Mouse (Mus musculus) C2C12 (cell line): ENCODE measurements around the gene Stx4a. TPM values are rescaled to one million over a fixed set of nuclear protein-coding genes. Genes with fewer than 3 reads are reported as not detected.

Experiments used
- H3K27me3 ChIP-seq: one replicate; pipeline ENCODE4 v1.6.1; 2011; ENCODE audit not compliant: control insufficient read depth, insufficient read depth, insufficient read length
- H3K36me3 ChIP-seq: one replicate; pipeline ENCODE4 v1.6.1; 2011; ENCODE audit not compliant: control insufficient read depth, insufficient read depth
- H3K4me3 ChIP-seq: one replicate; pipeline ENCODE4 v1.5.1; 2011; ENCODE audit warnings: mild to moderate bottlenecking, control low read depth; ENCODE audit not compliant: poor library complexity, insufficient read depth, severe bottlenecking
- H3K79me2 ChIP-seq: one replicate; pipeline ENCODE4 v1.6.1; 2011; ENCODE audit not compliant: control insufficient read depth, insufficient read depth
- H3K79me3 ChIP-seq: one replicate; pipeline ENCODE4 v1.6.1; 2011; ENCODE audit warnings: low read depth, control low read depth
- H3ac ChIP-seq: one replicate; pipeline ENCODE3; 2011; ENCODE audit warnings: low read depth; ENCODE audit not compliant: control insufficient read depth, insufficient read length
- CEBPB ChIP-seq: IDR thresholded peaks from one replicate; pipeline ENCODE4 v1.6.1; 2011; ENCODE audit warnings: low read depth, mild to moderate bottlenecking, control low read depth, moderate library complexity
- CTCF ChIP-seq: IDR thresholded peaks from one replicate; pipeline ENCODE4 v1.5.1; 2011; ENCODE audit not compliant: control insufficient read depth, insufficient read depth, insufficient read length
- FOSL1 ChIP-seq: IDR thresholded peaks from one replicate; pipeline ENCODE4 v1.8.0; 2011; ENCODE audit warnings: mild to moderate bottlenecking, low read length; ENCODE audit not compliant: poor library complexity, insufficient read depth, severe bottlenecking
- MAX ChIP-seq: IDR thresholded peaks from one replicate; pipeline ENCODE4 v1.6.1; 2011; ENCODE audit warnings: mild to moderate bottlenecking, control low read depth
- MYOD1 ChIP-seq: IDR thresholded peaks from one replicate; pipeline ENCODE4 v1.6.1; 2011; ENCODE audit warnings: low read depth; ENCODE audit not compliant: control insufficient read depth, insufficient read length
- MYOG ChIP-seq: IDR thresholded peaks from one replicate; pipeline ENCODE4 v1.6.1; 2011; ENCODE audit not compliant: control insufficient read depth, insufficient read length; ENCODE audit errors: extremely low read depth
- USF1 ChIP-seq: IDR thresholded peaks from one replicate; pipeline ENCODE4 v1.6.1; 2011; ENCODE audit warnings: low read depth, mild to moderate bottlenecking, control low read depth, moderate library complexity
- polyA plus RNA-seq: library from polyadenylated mRNA; unstranded; fragments of >200 nt; fragmentation: generic; extraction: Trizol; gene quantifications from one replicate; pipeline ENCODE4 v1.2.1, GENCODE M21; 2012; ENCODE audit warnings: missing spikeins

Stx4a gene
- polyA plus RNA-seq, 1 experiment, result 50.8 TPM

GRCm38 (mm10) chr7:127811240-127811639, 12.9 kb upstream of the Stx4a start:
- no peaks in the 10 kb centered on the region for H3K36me3 ChIP-seq

GRCm38 (mm10) chr7:127812292-127812691, 11.8 kb upstream of the Stx4a start:
- H3K79me3 ChIP-seq, result no peaks in the 10 kb centered on the region
- H3K4me3 ChIP-seq, result no peak overlapping the region
- peaks cover 4% of the 10 kb centered on the region for H3K27me3 ChIP-seq
- no peaks in the 10 kb centered on the region for H3K36me3 ChIP-seq
- TF ChIP-seq CEBPB (no peak), MAX (no peak)
- H3K79me2 ChIP-seq, result no peaks in the 10 kb centered on the region
- H3ac ChIP-seq, result no peak overlapping the region

More at GRCm38 (mm10) chr7:127811240-127811639, 12.9 kb upstream of the Stx4a start:
- Histone ChIP-seq H3K27me3 (peaks cover 4% of the 10 kb centered on the region), H3K79me3 (no peaks in the 10 kb centered on the region), H3ac (no peak overlapping the region), H3K79me2 (no peaks in the 10 kb centered on the region), H3K4me3 (no peak overlapping the region)
- TF ChIP-seq MYOG (no peak), MAX (no peak), CEBPB (no peak), MYOD1 (no peak), USF1 (no peak), FOSL1 (no peak), CTCF (no peak)

GRCm38 (mm10) chr7:127813821-127814220, 10.3 kb upstream of the Stx4a start:
- Histone ChIP-seq H3K79me2 (no peaks in the 10 kb centered on the region), H3K36me3 (no peaks in the 10 kb centered on the region), H3K79me3 (no peaks in the 10 kb centered on the region), H3K27me3 (peaks cover 4% of the 10 kb centered on the region), H3K4me3 (no peak overlapping the region), H3ac (no peak overlapping the region)
- TF ChIP-seq CTCF, result no peak
- TF ChIP-seq MYOG, result no peak
- no peak for TF ChIP-seq CEBPB
- no peak for TF ChIP-seq MAX
- no peak for TF ChIP-seq FOSL1
- no peak for TF ChIP-seq USF1
- TF ChIP-seq MYOD1, result no peak

- no peak overlapping the region for H3K4me3 ChIP-seq
- H3K79me2 ChIP-seq, result no peaks in the 10 kb centered on the region
- H3ac ChIP-seq, result no peak overlapping the region
- no peak for TF ChIP-seq CTCF
- H3K27me3 ChIP-seq, result peaks cover 4% of the 10 kb centered on the region
- no peaks in the 10 kb centered on the region for H3K36me3 ChIP-seq
- H3K79me3 ChIP-seq, result no peaks in the 10 kb centered on the region
These were observed 9.7 kb upstream of the Stx4a start for GRCm38 (mm10) chr7:127814241-127814921.

GRCm38 (mm10) chr7:127815116-127815665, 8.9 kb upstream of the Stx4a start:
- Histone ChIP-seq H3K36me3 (no peaks in the 10 kb centered on the region), H3K4me3 (no peak overlapping the region), H3K27me3 (peaks cover 4% of the 10 kb centered on the region), H3ac (no peak overlapping the region), H3K79me2 (no peaks in the 10 kb centered on the region), H3K79me3 (no peaks in the 10 kb centered on the region)
- TF ChIP-seq FOSL1 (no peak), MYOD1 (no peak), CTCF (no peak), MYOG (no peak), CEBPB (no peak), MAX (no peak), USF1 (no peak)

- Histone ChIP-seq H3K79me2 (no peaks in the 10 kb centered on the region), H3ac (no peak overlapping the region), H3K79me3 (no peaks in the 10 kb centered on the region), H3K36me3 (no peaks in the 10 kb centered on the region), H3K27me3 (no peaks in the 10 kb centered on the region), H3K4me3 (no peak overlapping the region)
- TF ChIP-seq CEBPB, result no peak
- TF ChIP-seq CTCF, result peak; percentile 42
- TF ChIP-seq FOSL1, result no peak
- TF ChIP-seq MYOG, result no peak
- TF ChIP-seq USF1, result no peak
- TF ChIP-seq MAX, result no peak
- TF ChIP-seq MYOD1, result no peak
These were observed 7.9 kb upstream of the Stx4a start for GRCm38 (mm10) chr7:127815954-127816821.
